Mouse (Mus musculus) MEL (cell line): Measurements from ENCODE around the gene Tcte3.

ENCODE experiments used
- EP300 ChIP-seq, 2 experiments: IDR thresholded peaks; 2 replicates each; pipeline ENCODE4 v1.6.1; 2011; ENCODE audit warnings: improper control_type of control experiment in 2 of 2, low read length in 2 of 2, low read depth in 1 of 2, mild to moderate bottlenecking in 1 of 2
- GABPA ChIP-seq: IDR thresholded peaks from 2 replicates; pipeline ENCODE4 v1.6.1; 2012; ENCODE audit warnings: low read depth, mild to moderate bottlenecking, inconsistent platforms, low read length, improper control_type of control experiment, moderate library complexity
- KAT2A ChIP-seq: conservative IDR thresholded peaks from 2 replicates; pipeline ENCODE4 v1.6.1; 2012; ENCODE audit warnings: low read depth, low read length, improper control_type of control experiment, inconsistent platforms
- MYC ChIP-seq: IDR thresholded peaks from 2 replicates; pipeline ENCODE4 v1.6.1; 2011; ENCODE audit warnings: low read depth, mild to moderate bottlenecking, low read length, improper control_type of control experiment, moderate library complexity
- ZMIZ1 ChIP-seq: IDR thresholded peaks from 2 replicates; pipeline ENCODE4 v1.6.1; 2012; ENCODE audit warnings: low read depth, mild to moderate bottlenecking, inconsistent platforms, low read length, improper control_type of control experiment, moderate library complexity

- TF ChIP-seq GABPA: no peak
- no peak for TF ChIP-seq ZMIZ1
- TF ChIP-seq KAT2A: no peak
- no peak for TF ChIP-seq MYC
- TF ChIP-seq EP300 (IDR thresholded peaks at IDR 0.05; ENCODE audit: low read depth in 1 of 2, low read length in 2 of 2): no peak
These were observed 47.3 kb upstream of the Tcte3 start for GRCm38 (mm10) chr17:15088591-15089001.
